Mouse (Mus musculus) adipocyte (in vitro differentiated cells): ENCODE measurements around the gene Clec4a2.
"Not testable (repeated sequence)": the region's sequence is repeated elsewhere in the genome, so short reads cannot be mapped to it uniquely, and the experiment has no call there.

Source experiments
- DNase-seq: peaks from one replicate; pipeline ENCODE4 v3.0.0-alpha.2; 2016; ENCODE audit warnings: low spot score

Clec4a2 gene

DNA sequence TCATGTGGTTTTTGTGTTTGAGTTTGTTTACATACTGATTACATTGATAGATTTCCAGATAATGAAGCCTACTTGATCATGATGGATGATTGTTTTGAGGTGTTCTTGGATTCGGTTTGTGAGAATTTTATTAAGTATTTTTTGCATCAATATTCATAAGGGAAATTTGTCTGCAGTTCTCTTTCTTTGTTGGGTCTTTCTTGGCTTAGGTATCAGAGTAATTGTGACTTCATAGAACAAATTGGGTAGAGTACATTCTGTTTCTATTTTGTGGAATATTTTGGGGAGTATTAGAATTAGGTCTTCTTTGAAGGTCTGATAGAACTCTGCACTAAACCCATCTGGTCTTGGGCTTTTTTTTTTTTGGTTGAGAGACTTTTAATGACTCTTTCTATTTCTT is at the start of gene Clec4a2:
Gene Clec4a2 (plus strand): TSS at position 301 of the 400 bp plus-strand sequence.
- DNase-seq = not testable (repeated sequence)

DNA sequence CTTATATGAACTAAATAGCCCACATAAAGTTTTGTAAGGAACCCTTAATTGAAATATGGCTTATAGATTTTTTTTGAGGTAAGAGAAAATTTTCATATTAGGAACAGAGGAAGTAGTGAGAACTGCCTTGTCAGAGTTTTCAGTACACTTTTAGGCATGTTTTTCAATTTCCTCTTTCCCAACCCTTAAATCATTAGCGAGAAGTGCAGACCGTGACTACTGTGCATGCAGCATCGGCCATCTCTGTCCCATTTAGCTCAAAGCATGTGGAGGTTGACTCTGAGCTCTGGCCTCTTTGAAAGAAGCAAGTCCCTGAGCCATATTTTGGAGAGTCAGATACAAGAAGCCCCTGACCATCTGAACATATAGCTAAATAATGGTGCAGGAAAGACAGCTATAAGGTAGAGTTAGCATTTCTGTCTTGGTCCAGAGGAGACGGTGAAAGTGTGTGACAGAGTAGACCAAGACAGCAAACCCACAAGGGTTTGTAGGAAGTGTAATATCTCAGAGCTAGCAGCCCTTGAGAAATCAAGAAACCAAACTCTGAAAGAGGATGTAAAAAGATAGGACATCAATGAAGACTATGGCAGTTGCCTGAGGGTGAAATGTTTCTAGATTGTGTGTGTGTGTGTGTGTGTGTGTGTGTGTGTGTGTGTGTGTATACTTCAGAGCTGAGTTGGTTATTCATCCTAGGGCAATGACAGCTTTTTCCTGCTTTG is 10.9 kb upstream of the Clec4a2 start:
- no peak for DNase-seq

DNA sequence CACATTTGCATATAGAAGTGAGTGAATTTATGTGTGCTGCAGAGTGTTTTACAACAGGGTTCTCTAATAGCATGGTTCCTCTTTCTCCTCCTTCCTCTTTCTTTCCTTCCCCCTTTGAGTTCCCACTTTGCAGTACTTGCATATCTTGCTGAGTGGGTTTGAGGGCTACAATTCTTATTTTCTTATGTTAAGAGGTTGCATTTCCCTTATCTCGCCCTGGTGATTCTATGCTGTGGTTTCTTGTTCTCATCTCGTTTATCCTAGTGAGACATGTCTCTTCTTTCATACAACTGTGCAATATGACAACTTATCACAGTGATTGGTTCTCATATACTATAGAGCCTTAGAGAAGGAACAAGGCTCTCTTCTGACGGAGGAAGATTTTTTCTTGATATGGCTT is 17.0 kb downstream of the Clec4a2 start:
- DNase-seq = no peak

GRCm38 (mm10) chr6:123127173-123127572 is 20.9 kb downstream of the Clec4a2 start:
- no peak for DNase-seq

DNA sequence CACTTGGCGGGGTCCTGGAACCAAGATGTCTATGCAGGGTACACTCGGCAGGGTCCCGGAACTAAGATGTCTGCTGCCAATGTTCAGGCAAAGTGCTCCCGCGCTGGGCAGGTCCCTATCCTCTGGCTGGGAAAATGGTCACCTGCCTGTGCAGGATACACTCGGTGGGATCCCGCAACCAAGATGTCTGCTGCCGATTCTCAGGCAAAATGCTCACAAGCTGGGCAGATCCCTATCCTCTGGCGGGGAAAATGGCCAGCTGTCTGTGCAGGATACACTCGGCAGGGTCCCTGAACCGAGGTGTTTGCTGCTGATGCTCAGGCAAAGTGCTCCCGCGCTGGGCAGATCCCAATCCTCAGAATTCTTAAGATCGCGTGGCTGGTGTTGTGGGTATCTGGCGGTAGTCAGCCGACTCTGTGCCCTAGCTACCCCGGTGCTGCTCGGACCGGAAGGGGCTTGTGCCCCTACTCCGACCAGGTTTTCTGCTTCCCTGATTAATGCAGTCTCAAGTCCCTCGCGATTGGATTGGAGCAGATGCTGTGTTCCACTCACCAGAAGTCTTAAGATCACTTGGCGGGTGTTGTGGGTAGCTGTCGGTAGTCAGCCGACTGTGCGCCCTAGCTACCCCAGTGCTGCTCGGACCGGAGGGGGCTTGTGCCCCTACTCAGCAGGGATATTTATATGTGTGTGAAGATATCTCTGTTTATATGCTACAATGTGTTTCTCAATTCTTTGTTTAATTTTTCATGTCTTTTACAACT is 31.7 kb downstream of the Clec4a2 start:
- DNase-seq = not testable (repeated sequence)

GRCm38 (mm10) chr6:123170106-123170505 is 63.9 kb downstream of the Clec4a2 start:
- DNase-seq = no peak

GRCm38 (mm10) chr6:123171040-123171439 is 64.8 kb downstream of the Clec4a2 start:
- no peak for DNase-seq

DNA sequence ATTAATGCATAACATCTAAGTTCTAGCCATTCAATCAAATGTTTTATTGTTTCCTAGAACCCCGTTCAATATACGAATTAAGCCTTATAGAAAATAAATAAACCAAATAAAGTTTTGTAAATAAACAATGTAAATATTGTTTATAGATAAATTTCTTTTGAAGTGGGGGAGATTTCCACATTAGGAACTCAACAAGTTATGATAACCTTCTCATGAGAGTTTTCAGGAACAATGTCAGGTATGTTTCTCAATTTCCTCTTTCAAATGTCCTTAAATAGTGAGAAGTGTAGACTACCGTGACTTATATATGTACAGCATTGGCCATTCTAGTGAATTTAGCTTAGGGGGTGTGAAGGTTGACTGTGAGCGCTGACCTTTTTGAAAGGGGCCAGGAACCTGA is 66.4 kb downstream of the Clec4a2 start, which contains the start of gene Clec4b2:
Gene Clec4b2 (plus strand): TSS at position 301 of the 400 bp plus-strand sequence.
- DNase-seq = no peak

GRCm38 (mm10) chr6:123175549-123175948 is 69.3 kb downstream of the Clec4a2 start:
- no peak for DNase-seq

GRCm38 (mm10) chr6:123184862-123185261 is 78.6 kb downstream of the Clec4a2 start:
- not testable (repeated sequence) for DNase-seq
